Mouse (Mus musculus): ENCODE data around the gene Cep57.

The Cep57 gene

GRCm38 (mm10) chr9:13826832-13827405, at the start of gene Cep57:
TSS of gene Cep57 (minus strand) at chr9:13827107.
- in situ Hi-C loops (cut with MboI, MseI) = no loop called here

GRCm38 (mm10) chr9:13875340-13875739, 48.4 kb upstream of the Cep57 start:
- in situ Hi-C loops (cut with MboI, MseI) = loop anchor here (5.0 kb wide), 1 partner anchor 462 kb away; no protein-coding TSS in a partner anchor

GRCm38 (mm10) chr9:13874359-13874758, 47.5 kb upstream of the Cep57 start:
- in situ Hi-C loops (cut with MboI, MseI) = no loop called here

- in situ Hi-C loops (cut with MboI, MseI) = no loop called here
Observed at GRCm38 (mm10) chr9:13871631-13872030, 44.7 kb upstream of the Cep57 start.

- in situ Hi-C loops (cut with MboI, MseI) = no loop called here
Observed at GRCm38 (mm10) chr9:13867646-13868045, 40.7 kb upstream of the Cep57 start.

GRCm38 (mm10) chr9:13856777-13857176, 29.9 kb upstream of the Cep57 start:
- in situ Hi-C loops (cut with MboI, MseI) = no loop called here

DNA sequence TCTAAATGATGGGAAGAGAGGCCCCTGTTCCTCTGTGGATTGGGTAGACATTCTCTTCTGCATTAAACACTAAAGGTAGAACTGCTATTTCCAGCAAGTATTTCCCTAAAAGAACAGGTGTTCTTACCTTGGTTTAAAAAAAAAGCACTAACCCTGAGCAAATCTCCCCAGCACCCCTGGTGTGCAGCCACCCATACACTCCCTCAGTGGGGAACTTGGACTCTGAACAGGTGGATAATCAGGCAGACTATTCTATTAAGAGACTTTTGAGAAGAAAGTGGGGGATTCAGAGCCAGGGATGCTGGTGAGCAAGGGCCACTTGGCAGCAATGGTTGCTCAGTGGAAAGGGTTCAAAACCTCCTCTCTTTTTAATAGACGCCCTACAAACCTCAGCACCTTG, 29.3 kb upstream of the Cep57 start:
- in situ Hi-C loops (cut with MboI, MseI) = no loop called here

GRCm38 (mm10) chr9:13853876-13854275, 27.0 kb upstream of the Cep57 start:
- in situ Hi-C loops (cut with MboI, MseI) = no loop called here

DNA sequence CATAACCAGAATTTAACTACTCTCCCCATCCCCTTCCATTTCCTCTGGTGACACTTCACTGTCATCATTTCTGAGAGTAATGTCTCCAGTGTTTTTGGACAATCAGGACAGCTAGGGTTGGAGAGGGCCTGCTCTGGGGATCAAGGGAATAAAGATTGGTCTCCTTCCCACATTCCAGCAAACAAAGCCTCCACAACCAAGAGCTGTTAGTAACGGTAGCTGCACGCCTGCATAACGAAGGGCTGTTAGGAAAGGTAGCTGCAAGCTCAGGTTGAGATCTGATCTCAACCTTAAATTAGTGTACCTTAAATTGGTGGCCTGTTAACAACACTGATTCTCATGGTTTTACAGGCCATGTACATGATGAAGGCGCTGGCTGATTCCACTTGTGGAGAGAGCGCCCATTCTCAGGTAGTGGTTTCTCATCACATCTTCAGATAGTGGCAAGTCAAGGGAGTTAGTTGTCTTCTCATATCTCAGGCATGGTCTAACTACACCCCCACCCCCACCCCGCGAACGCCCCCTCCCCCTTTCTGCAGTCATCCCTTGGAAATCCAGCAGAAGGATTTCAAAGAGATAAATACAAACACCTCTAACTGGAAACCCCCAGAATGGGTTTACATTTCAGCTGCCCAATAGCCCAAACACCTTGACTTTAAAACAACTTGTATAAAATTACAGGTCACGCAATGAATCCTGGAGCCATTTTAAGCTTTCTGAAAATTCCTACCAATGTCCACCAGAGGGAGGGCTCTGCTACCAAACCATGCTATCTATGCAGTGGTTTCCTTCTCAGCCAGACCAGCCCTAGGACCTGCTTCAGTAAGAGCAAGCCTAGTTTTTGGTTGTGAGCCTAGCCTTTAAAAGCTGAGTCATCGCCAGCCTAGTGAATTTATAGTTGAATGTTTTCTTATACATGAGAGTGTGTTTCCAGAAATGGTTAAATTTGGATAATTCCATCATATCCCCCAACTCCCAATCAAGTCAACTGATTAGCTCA, 21.9 kb upstream of the Cep57 start:
- in situ Hi-C loops (cut with MboI, MseI) = no loop called here

GRCm38 (mm10) chr9:13847591-13847990, 20.7 kb upstream of the Cep57 start:
- in situ Hi-C loops (cut with MboI, MseI) = no loop called here

DNA sequence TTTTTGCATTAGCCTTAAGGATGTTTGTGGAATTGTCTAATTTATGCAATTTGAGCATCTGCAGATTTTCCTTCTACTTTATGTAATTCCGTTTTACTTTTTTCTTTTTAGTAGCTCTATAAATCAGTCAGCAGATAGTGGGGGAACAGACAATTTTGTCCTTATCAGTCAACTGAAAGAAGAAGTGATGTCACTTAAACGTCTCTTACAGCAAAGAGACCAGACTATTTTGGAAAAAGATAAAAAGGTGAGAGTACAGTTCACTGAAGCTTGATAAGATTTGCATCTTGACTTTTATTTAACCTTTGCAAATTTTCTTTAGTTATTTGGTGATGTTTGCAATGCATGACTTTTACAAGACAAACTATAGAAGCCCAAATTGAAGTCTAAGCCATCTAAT, 9.8 kb upstream of the Cep57 start:
- in situ Hi-C loops (cut with MboI, MseI) = no loop called here

DNA sequence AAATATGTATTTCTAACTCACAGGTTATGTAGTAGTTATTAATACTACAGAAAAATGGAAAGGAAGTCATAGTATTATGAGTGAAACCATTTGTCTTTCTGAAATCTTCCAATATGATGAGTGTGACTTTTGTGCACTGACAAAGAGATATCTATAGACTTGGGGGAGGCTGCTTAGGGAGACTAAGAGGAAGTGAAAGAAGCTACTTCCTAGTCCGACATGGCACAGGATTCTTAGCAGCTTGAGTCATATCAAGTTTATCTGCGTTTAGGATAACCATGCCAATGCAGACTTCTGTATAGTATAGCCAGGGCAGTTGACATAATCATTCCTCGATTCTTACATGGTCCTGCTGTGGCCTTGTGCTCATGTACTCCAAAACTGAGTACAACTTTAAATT, 8.3 kb upstream of the Cep57 start:
- in situ Hi-C loops (cut with MboI, MseI) = no loop called here

DNA sequence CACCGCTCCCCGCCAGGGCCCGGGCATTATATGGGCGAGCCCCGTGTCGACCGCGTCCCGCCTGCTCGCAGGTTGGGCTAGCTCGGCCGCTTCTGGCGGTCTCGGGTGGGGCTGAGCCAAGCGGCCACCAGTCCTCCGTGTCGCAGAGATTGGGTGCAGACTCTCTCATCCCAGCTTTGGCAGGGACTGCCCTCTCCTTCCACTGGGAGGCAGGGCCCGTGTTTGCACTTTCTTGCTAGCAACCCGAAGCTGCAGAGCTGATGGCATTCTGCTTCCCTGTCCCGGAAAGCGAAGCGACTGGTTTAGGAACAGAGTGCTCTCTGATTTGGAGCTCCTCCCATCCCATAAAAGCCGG, 1.2 kb upstream of the Cep57 start:
- in situ Hi-C loops (cut with MboI, MseI) = no loop called here

- in situ Hi-C loops (cut with MboI, MseI) = no loop called here
Observed at GRCm38 (mm10) chr9:13827406-13828086, 639 bp upstream of the Cep57 start, which contains the start of gene Fam76b. TSS of gene Fam76b (plus strand) at chr9:13827716.

DNA sequence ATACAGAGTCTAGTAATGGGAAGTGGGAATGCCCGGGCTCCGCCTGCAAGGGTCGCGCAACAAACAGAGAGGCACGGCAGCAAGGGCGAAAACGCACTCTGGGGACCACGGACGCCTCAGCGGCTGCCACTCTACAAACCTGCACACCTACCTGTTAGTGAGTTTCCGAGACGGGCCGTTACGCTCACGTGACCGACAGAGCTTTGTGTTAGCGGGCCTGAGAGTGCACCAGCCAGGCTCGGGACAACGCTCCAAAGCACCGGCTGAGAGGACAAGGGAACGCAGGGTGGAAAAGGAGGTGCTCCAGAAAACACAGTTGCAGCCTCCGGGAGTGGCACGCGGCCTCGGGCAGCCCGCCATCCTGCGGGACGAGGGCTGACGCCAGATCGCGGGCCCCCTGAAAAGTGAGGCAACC, 509 bp downstream of the Cep57 start:
- in situ Hi-C loops (cut with MboI, MseI) = no loop called here

GRCm38 (mm10) chr9:13825896-13826295, 1.0 kb downstream of the Cep57 start:
- in situ Hi-C loops (cut with MboI, MseI) = no loop called here

- in situ Hi-C loops (cut with MboI, MseI) = loop anchor here (5.0 kb wide), 1 partner anchor 1492 kb away; no protein-coding TSS in a partner anchor
Observed at GRCm38 (mm10) chr9:13820774-13821173, 6.1 kb downstream of the Cep57 start.

- in situ Hi-C loops (cut with MboI, MseI) = no loop called here
Observed at GRCm38 (mm10) chr9:13818369-13818768, 8.5 kb downstream of the Cep57 start.

DNA sequence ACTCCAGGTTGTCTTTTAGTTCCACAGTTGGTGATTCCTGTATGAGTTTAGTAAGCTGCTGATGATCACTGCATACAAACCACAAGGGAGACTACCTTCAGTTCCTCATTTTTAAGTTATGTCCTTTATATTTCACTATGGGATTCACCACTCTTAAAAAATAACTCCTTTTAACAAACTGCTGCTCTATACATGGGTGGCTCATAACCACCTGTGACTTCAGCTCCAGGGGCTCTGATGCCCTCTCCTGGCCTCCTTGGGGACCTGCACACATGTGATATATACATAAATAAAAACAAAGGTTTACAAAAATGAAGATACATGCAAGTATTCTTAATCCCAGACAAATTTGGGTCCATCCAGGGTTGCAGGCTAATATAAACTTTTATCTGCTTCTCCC, 17.0 kb downstream of the Cep57 start:
- in situ Hi-C loops (cut with MboI, MseI) = no loop called here

- in situ Hi-C loops (cut with MboI, MseI) = no loop called here
Observed at GRCm38 (mm10) chr9:13807657-13808056, 19.2 kb downstream of the Cep57 start.

GRCm38 (mm10) chr9:13806854-13807253, 20.1 kb downstream of the Cep57 start:
- in situ Hi-C loops (cut with MboI, MseI) = no loop called here

DNA sequence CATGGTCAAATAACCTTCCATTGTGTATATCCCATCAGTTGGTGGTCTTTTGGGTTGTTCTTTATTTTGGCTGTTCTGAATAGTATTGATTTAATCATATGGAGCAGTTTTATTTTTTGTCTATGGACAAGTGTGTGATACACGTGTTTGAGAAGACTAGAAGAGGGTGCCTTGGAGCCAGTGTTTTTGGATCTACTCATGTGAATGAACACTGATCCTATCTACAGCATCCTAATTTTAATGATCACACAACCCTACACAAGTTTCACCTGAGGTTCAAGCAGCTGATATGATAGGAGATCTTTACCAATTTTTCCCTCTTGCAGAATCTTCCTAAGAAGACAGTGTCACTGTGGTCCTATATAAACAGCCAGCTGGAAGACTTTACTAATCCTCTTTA, 22.4 kb downstream of the Cep57 start:
- in situ Hi-C loops (cut with MboI, MseI) = loop anchor here (5.0 kb wide), 1 partner anchor 567 kb away; no protein-coding TSS in a partner anchor

All from regulatory T cell (primary cell).